Mouse (Mus musculus) hindbrain, embryonic 10.5 days (tissue): ENCODE measurements around the gene Rgs6. TPM values are rescaled to one million over a fixed set of nuclear protein-coding genes. Genes with fewer than 3 reads are reported as not detected.
A peak's percentile ranks its signal among the peaks of the same experiment; 100 is the strongest.

ENCODE experiments used
- DNase-seq: peaks from one replicate; pipeline ENCODE4 v3.0.0-alpha.2; 2017; ENCODE audit warnings: low spot score
- H3K27ac ChIP-seq: fragments of 300-500 bp; sonication (generic); 2 replicates; pipeline ENCODE4 v1.5.1; 2016; ENCODE audit warnings: mild to moderate bottlenecking, moderate library complexity
- H3K27me3 ChIP-seq: fragments of 300-500 bp; sonication (generic); 2 replicates; pipeline ENCODE4 v1.6.1; 2016; ENCODE audit warnings: mild to moderate bottlenecking; ENCODE audit not compliant: poor library complexity, insufficient read depth, severe bottlenecking
- H3K36me3 ChIP-seq: fragments of 300-500 bp; sonication (generic); 2 replicates; pipeline ENCODE4 v1.6.1; 2016; ENCODE audit warnings: mild to moderate bottlenecking, moderate library complexity
- H3K4me1 ChIP-seq: fragments of 300-500 bp; sonication (generic); replicated peaks from 2 replicates; pipeline ENCODE4 v1.6.1; 2016; ENCODE audit warnings: mild to moderate bottlenecking
- H3K4me3 ChIP-seq: fragments of 300-500 bp; sonication (generic); 2 replicates; pipeline ENCODE4 v1.5.1; 2016; ENCODE audit warnings: mild to moderate bottlenecking, moderate library complexity
- H3K9me3 ChIP-seq: fragments of 300-500 bp; sonication (generic); 2 replicates; pipeline ENCODE4 v1.6.1; 2016; ENCODE audit warnings: mild to moderate bottlenecking, moderate library complexity
- WGBS: fragments of 180-500 bp; shearing (Covaris S2); methylation state at CpG from one replicate; pipeline ENCODE4 v1.1.7; 2016; 5-methylcytosine and 5-hydroxymethylcytosine counted together
- polyA plus RNA-seq: library from polyadenylated mRNA; unstranded; fragments of >200 nt; fragmentation: Nextera tagmentation; extraction: Ambion mirVana; gene quantifications from 2 replicates; pipeline ENCODE4 v1.2.1, GENCODE M21; 2016

Rgs6 gene
- 0.31 and 0.36 TPM in 2 replicates for polyA plus RNA-seq

GRCm38 (mm10) chr12:82588017-82588416 is at the start of gene Rgs6:
Gene Rgs6, plus strand, starts transcription at chr12:82588292.
- no peak within 1 kb of the TSS for H3K4me3 ChIP-seq
- H3K27ac ChIP-seq: no peak within 1 kb of the TSS
- 0 out of 2 replicates have a peak, but pooled peaks cover 3% of the 10 kb centered on the region for H3K9me3 ChIP-seq
- no peak for DNase-seq
- H3K4me1 ChIP-seq: peaks cover 20% of the 10 kb centered on the region; the same call in 1 of the 2 replicates
- no peaks in the 10 kb centered on the region for H3K36me3 ChIP-seq
- no peaks in the 10 kb centered on the region for H3K27me3 ChIP-seq
- 91% methylated on average over 2 of the region's 2 CpGs for WGBS

- Histone ChIP-seq H3K4me3 (no peak overlapping the region), H3K36me3 (no peaks in the 10 kb centered on the region), H3K9me3 (peaks cover 6% of the 10 kb centered on the region; the same call in 1 of the 2 replicates), H3K27ac (no peak overlapping the region), H3K27me3 (no peaks in the 10 kb centered on the region), H3K4me1 (no peaks in the 10 kb centered on the region)
- 91% methylated on average over 4 of the region's 4 CpGs for WGBS
- no peak for DNase-seq
These were observed 41.0 kb upstream of the Rgs6 start for GRCm38 (mm10) chr12:82547127-82547526.

GRCm38 (mm10) chr12:82549228-82549627 is 38.9 kb upstream of the Rgs6 start:
- 88% methylated on average over 6 of the region's 6 CpGs for WGBS
- no peaks in the 10 kb centered on the region for H3K27me3 ChIP-seq
- H3K4me1 ChIP-seq: no peaks in the 10 kb centered on the region
- H3K27ac ChIP-seq: no peak overlapping the region
- H3K4me3 ChIP-seq: no peak overlapping the region
- no peaks in the 10 kb centered on the region for H3K36me3 ChIP-seq
- H3K9me3 ChIP-seq: peaks cover 6% of the 10 kb centered on the region; the same call in 1 of the 2 replicates
- DNase-seq: no peak

GRCm38 (mm10) chr12:82550076-82550475 is 38.0 kb upstream of the Rgs6 start:
- no peak overlapping the region for H3K4me3 ChIP-seq
- H3K4me1 ChIP-seq: no peaks in the 10 kb centered on the region
- H3K9me3 ChIP-seq: peaks cover 6% of the 10 kb centered on the region; the same call in 1 of the 2 replicates
- no peak for DNase-seq
- WGBS: 91% methylated on average over 7 of the region's 7 CpGs
- H3K36me3 ChIP-seq: no peaks in the 10 kb centered on the region
- H3K27ac ChIP-seq: no peak overlapping the region
- H3K27me3 ChIP-seq: no peaks in the 10 kb centered on the region

GRCm38 (mm10) chr12:82552376-82552775 is 35.7 kb upstream of the Rgs6 start:
- 89% methylated on average over 5 of the region's 5 CpGs for WGBS
- no peak for DNase-seq

GRCm38 (mm10) chr12:82562916-82563315 is 25.2 kb upstream of the Rgs6 start:
- Histone ChIP-seq H3K27ac (no peak overlapping the region), H3K4me3 (no peak overlapping the region), H3K9me3 (no peaks in the 10 kb centered on the region), H3K4me1 (no peaks in the 10 kb centered on the region), H3K27me3 (no peaks in the 10 kb centered on the region), H3K36me3 (no peaks in the 10 kb centered on the region)
- DNase-seq: no peak

More at GRCm38 (mm10) chr12:82552376-82552775, 35.7 kb upstream of the Rgs6 start:
- no peaks in the 10 kb centered on the region for H3K27me3 ChIP-seq
- H3K36me3 ChIP-seq: no peaks in the 10 kb centered on the region
- H3K9me3 ChIP-seq: peaks cover 6% of the 10 kb centered on the region; the same call in 1 of the 2 replicates
- H3K27ac ChIP-seq: no peak overlapping the region
- H3K4me1 ChIP-seq: no peaks in the 10 kb centered on the region
- no peak overlapping the region for H3K4me3 ChIP-seq

- DNase-seq: no peak
- Histone ChIP-seq H3K4me3 (no peak overlapping the region), H3K4me1 (no peaks in the 10 kb centered on the region), H3K9me3 (no peaks in the 10 kb centered on the region), H3K27ac (no peak overlapping the region), H3K36me3 (no peaks in the 10 kb centered on the region), H3K27me3 (no peaks in the 10 kb centered on the region)
- WGBS: 96% methylated on average over 1 of the region's 1 CpGs
These were observed 19.7 kb upstream of the Rgs6 start for GRCm38 (mm10) chr12:82568370-82568769.

GRCm38 (mm10) chr12:82572706-82573105 is 15.4 kb upstream of the Rgs6 start:
- no peak overlapping the region for H3K4me3 ChIP-seq
- H3K4me1 ChIP-seq: no peaks in the 10 kb centered on the region
- no peak overlapping the region for H3K27ac ChIP-seq
- H3K9me3 ChIP-seq: no peaks in the 10 kb centered on the region
- H3K36me3 ChIP-seq: no peaks in the 10 kb centered on the region
- DNase-seq: no peak
- H3K27me3 ChIP-seq: no peaks in the 10 kb centered on the region
- 80% methylated on average over 1 of the region's 1 CpGs for WGBS

GRCm38 (mm10) chr12:82586592-82586991 is 1.5 kb upstream of the Rgs6 start:
- Histone ChIP-seq H3K27ac (0 out of 2 replicates have a peak overlapping the region, but pooled peaks have one; percentile 35), H3K9me3 (no peaks in the 10 kb centered on the region), H3K4me1 (peaks cover 20% of the 10 kb centered on the region; the same call in 1 of the 2 replicates), H3K36me3 (no peaks in the 10 kb centered on the region), H3K4me3 (no peak overlapping the region), H3K27me3 (no peaks in the 10 kb centered on the region)
- DNase-seq: peak; percentile 36
- WGBS: 29% methylated on average over 7 of the region's 7 CpGs

- no peaks in the 10 kb centered on the region for H3K36me3 ChIP-seq
- WGBS: 64% methylated on average over 7 of the region's 7 CpGs
- peaks cover 20% of the 10 kb centered on the region; the same call in 1 of the 2 replicates for H3K4me1 ChIP-seq
- H3K9me3 ChIP-seq: no peaks in the 10 kb centered on the region
- no peaks in the 10 kb centered on the region for H3K27me3 ChIP-seq
- no peak overlapping the region for H3K4me3 ChIP-seq
- no peak for DNase-seq
- H3K27ac ChIP-seq: no peak overlapping the region
These were observed 670 bp upstream of the Rgs6 start for GRCm38 (mm10) chr12:82587348-82587895.

GRCm38 (mm10) chr12:82588846-82589630 is 946 bp downstream of the Rgs6 start:
- Histone ChIP-seq H3K4me1 (peaks cover 20% of the 10 kb centered on the region; the same call in 1 of the 2 replicates), H3K27ac (no peak overlapping the region), H3K36me3 (no peaks in the 10 kb centered on the region), H3K9me3 (0 out of 2 replicates have a peak, but pooled peaks cover 8% of the 10 kb centered on the region), H3K4me3 (no peak overlapping the region), H3K27me3 (no peaks in the 10 kb centered on the region)
- no peak for DNase-seq
- WGBS: 33% methylated on average over 19 of the region's 19 CpGs

- Histone ChIP-seq H3K27ac (no peak overlapping the region), H3K4me3 (no peak overlapping the region), H3K36me3 (no peaks in the 10 kb centered on the region), H3K9me3 (no peaks in the 10 kb centered on the region), H3K27me3 (no peaks in the 10 kb centered on the region), H3K4me1 (peaks cover 10% of the 10 kb centered on the region; the same call in 1 of the 2 replicates)
- DNase-seq: no peak
- WGBS: 90% methylated on average over 2 of the region's 2 CpGs
These were observed 10.9 kb downstream of the Rgs6 start for GRCm38 (mm10) chr12:82599011-82599410.

GRCm38 (mm10) chr12:82600406-82600805 is 12.3 kb downstream of the Rgs6 start:
- Histone ChIP-seq H3K4me3 (no peak overlapping the region), H3K36me3 (no peaks in the 10 kb centered on the region), H3K9me3 (no peaks in the 10 kb centered on the region), H3K27me3 (no peaks in the 10 kb centered on the region), H3K27ac (no peak overlapping the region), H3K4me1 (peaks cover 12% of the 10 kb centered on the region; the same call in 1 of the 2 replicates)
- 41% methylated on average over 6 of the region's 6 CpGs for WGBS
- no peak for DNase-seq
